In the genomic region with DNA sequence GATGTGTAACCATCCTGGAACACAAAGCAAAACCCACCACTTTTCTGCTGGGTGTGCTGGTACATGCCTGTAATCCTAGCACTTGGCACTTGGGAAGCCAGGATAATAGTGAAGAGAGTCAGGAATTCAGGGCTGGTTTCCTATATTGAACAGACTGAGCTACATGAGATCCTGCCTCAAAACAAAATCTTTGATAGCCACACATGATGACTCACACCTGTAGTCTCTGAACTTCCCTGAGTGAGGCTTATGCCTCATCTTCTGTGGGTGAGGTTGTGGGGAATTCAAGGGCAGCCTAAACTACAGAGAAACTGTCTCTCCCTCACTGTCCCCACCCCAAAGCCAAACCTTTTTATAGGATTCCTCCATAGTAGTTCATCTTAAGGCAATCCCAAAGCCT, we compare ENCODE assay signal across 21 mouse cellular contexts. TPM values are rescaled to one million over a fixed set of nuclear protein-coding genes. Genes with fewer than 3 reads are reported as not detected.
DNase-seq lines count a peak whose midpoint lies in the region; ATAC-seq and TF ChIP-seq lines count a peak whose summit lies in the region.
"Had no signal": no experiment of that assay in that cellular context is flagged by ENCODE, and none has a peak within 500 bp of the region (broad histone marks: within the 10 kb centered on the region; RNA-seq: fewer than 3 reads in every experiment).

No protein-coding gene starts in this region.

- no peak for TF ChIP-seq POLR2A in MEL (IDR thresholded peaks at IDR 0.05; ENCODE audit: control insufficient read depth in 1 of 2, insufficient read depth in 1 of 2, low read depth in 1 of 2, low read length in 2 of 2, poor library complexity in 1 of 2)

- no peak overlapping the region for H3K4me3 ChIP-seq in liver, embryonic 13.5 days (replicated peaks)
- no peak overlapping the region for H3K4me3 ChIP-seq in liver, embryonic 11.5 days (ENCODE audit: low read depth, low read length)
- no peak overlapping the region for H3K4me3 ChIP-seq in MEL (ENCODE audit: control insufficient read depth in 1 of 2, insufficient read depth in 1 of 2, low read depth in 2 of 2, low read length in 2 of 2)
- H3K4me3 ChIP-seq: embryonic facial prominence, embryonic 10.5 days; erythroblast, embryonic 14.5 days; forebrain, embryonic 10.5 days; heart, adult 2 months; heart, embryonic 15.5 days; hindbrain, embryonic 10.5 days; hindbrain, embryonic 15.5 days had no signal

- ATAC-seq in liver, embryonic 13.5 days (ENCODE audit: low read depth), result no peak
- ATAC-seq in liver, embryonic 11.5 days (replicated peaks; ENCODE audit: low FRiP score), result no peak
- ATAC-seq: forebrain, embryonic 14.5 days; intestine, embryonic 16.5 days had no signal

- H3K27me3 ChIP-seq in liver, embryonic 13.5 days, result no peaks in the 10 kb centered on the region
- no peaks in the 10 kb centered on the region for H3K27me3 ChIP-seq in liver, embryonic 11.5 days (replicated peaks; ENCODE audit: control insufficient read depth, insufficient read depth, low read length)
- H3K27me3 ChIP-seq in MEL (ENCODE audit: control insufficient read depth in 1 of 2, insufficient read depth in 2 of 2, low read length in 2 of 2), result no peaks in the 10 kb centered on the region
- H3K27me3 ChIP-seq: CH12.LX; heart, embryonic 15.5 days; hindbrain, embryonic 15.5 days had no signal

- no peak for TF ChIP-seq CTCF in MEL (IDR thresholded peaks at IDR 0.05 in 2 of 3, conservative IDR thresholded peaks at IDR 0.05 in 1 of 3; ENCODE audit: control insufficient read depth in 1 of 3, insufficient read depth in 1 of 3, low read depth in 2 of 3, low read length in 3 of 3, poor library complexity in 1 of 3, severe bottlenecking in 1 of 3)

- no peak overlapping the region for H3K4me2 ChIP-seq in liver, embryonic 13.5 days
- no peak overlapping the region for H3K4me2 ChIP-seq in liver, embryonic 11.5 days
- H3K4me2 ChIP-seq: heart, embryonic 11.5 days; heart, embryonic 15.5 days; hindbrain, embryonic 15.5 days had no signal

- H3K79me2 ChIP-seq in MEL (ENCODE audit: control insufficient read depth, insufficient read depth, low read length, poor library complexity), result peaks cover 20% of the 10 kb centered on the region

- TF ChIP-seq EP300 in MEL (IDR thresholded peaks at IDR 0.05; ENCODE audit: low read depth in 1 of 2, low read length in 2 of 2), result peak in 1 of 2 experiments; percentile 16; a peak in 1 of 4 replicates

- peak overlapping the region; percentile 99 for H3K27ac ChIP-seq in liver, embryonic 13.5 days
- no peak overlapping the region for H3K27ac ChIP-seq in liver, embryonic 11.5 days (ENCODE audit: low read depth, low read length)
- no peak overlapping the region for H3K27ac ChIP-seq in MEL (ENCODE audit: control insufficient read depth, low read depth, low read length)
- H3K27ac ChIP-seq: embryonic facial prominence, embryonic 10.5 days; forebrain, embryonic 10.5 days; heart, adult 2 months; heart, embryonic 15.5 days; hindbrain, embryonic 10.5 days; hindbrain, embryonic 15.5 days had no signal

- no peak for TF ChIP-seq RAD21 in MEL (IDR thresholded peaks at IDR 0.05; ENCODE audit: low read depth, low read length)

- H3K36me3 ChIP-seq in liver, embryonic 13.5 days, result no peaks in the 10 kb centered on the region
- no peaks in the 10 kb centered on the region for H3K36me3 ChIP-seq in liver, embryonic 11.5 days (ENCODE audit: control insufficient read depth, insufficient read depth, low read length)
- H3K36me3 ChIP-seq in MEL (ENCODE audit: control insufficient read depth in 1 of 2, insufficient read depth in 2 of 2, low read length in 2 of 2), result peaks cover 1 to 28% of the 10 kb centered on the region in 2 experiments; a peak in 2 of 4 replicates
- H3K36me3 ChIP-seq: embryonic facial prominence, embryonic 10.5 days; forebrain, embryonic 10.5 days; heart, embryonic 15.5 days; hindbrain, embryonic 10.5 days; hindbrain, embryonic 15.5 days had no signal

- DNase-seq in adrenal gland, adult 2 months, result peak; percentile 40
- DNase-seq in adrenal gland, postnatal 4 days (ENCODE audit: low spot score in 2 of 2), result no peak
- DNase-seq in liver, embryonic 13.5 days, result no peak
- no peak for DNase-seq in liver, embryonic 11.5 days (ENCODE audit: low spot score)
- peak; percentile 67 for DNase-seq in MEL (ENCODE audit: low read depth, low spot score)
- DNase-seq in right cerebral cortex, adult 2 months (ENCODE audit: low spot score in 2 of 2), result no peak
- DNase-seq in ovary, postnatal 10 days (ENCODE audit: low spot score), result no peak
- DNase-seq: adrenal gland, postnatal 10 days; cerebellum, adult 18-20 months; cerebellum, adult 9-11 months; heart, adult 2 months had no signal

- H3K4me1 ChIP-seq in liver, embryonic 13.5 days (replicated peaks), result peaks cover 40% of the 10 kb centered on the region
- peaks cover 15% of the 10 kb centered on the region; the same call in 1 of the 2 replicates for H3K4me1 ChIP-seq in liver, embryonic 11.5 days (replicated peaks; ENCODE audit: control insufficient read depth, insufficient read depth, low read length)
- peaks cover 16 to 21% of the 10 kb centered on the region in 2 experiments for H3K4me1 ChIP-seq in MEL (ENCODE audit: control insufficient read depth in 1 of 2, insufficient read depth in 2 of 2, low read length in 2 of 2)

- H3K9ac ChIP-seq in liver, embryonic 13.5 days, result no peak overlapping the region
- no peak overlapping the region for H3K9ac ChIP-seq in liver, embryonic 11.5 days (ENCODE audit: low read depth, low read length)
- H3K9ac ChIP-seq in MEL (ENCODE audit: control insufficient read depth, low read depth, low read length, poor library complexity, severe bottlenecking), result no peak overlapping the region
- H3K9ac ChIP-seq: heart, embryonic 15.5 days; hindbrain, embryonic 15.5 days had no signal

- H3K9me3 ChIP-seq in liver, embryonic 13.5 days (replicated peaks), result no peaks in the 10 kb centered on the region
- no peaks in the 10 kb centered on the region for H3K9me3 ChIP-seq in liver, embryonic 11.5 days (ENCODE audit: control insufficient read depth, low read length)
- no peaks in the 10 kb centered on the region for H3K9me3 ChIP-seq in MEL (replicated peaks; ENCODE audit: insufficient read depth, low read length)
- H3K9me3 ChIP-seq: embryonic facial prominence, embryonic 10.5 days; forebrain, embryonic 10.5 days; heart, embryonic 15.5 days; hindbrain, embryonic 10.5 days; hindbrain, embryonic 15.5 days had no signal

TF ChIP-seq in MEL, 35 proteins besides CTCF, POLR2A, EP300 and RAD21:
- TF ChIP-seq MAFK (IDR thresholded peaks at IDR 0.05; ENCODE audit: borderline replicate concordance, low read depth, low read length), result no peak
- peak; percentile 74; the same call in 1 of the 2 replicates for TF ChIP-seq JUND (IDR thresholded peaks at IDR 0.05; ENCODE audit: low read depth, low read length)

RNA-seq across cellular contexts. Expression of a gene that starts 3.0 kb away (rescaled TPM):
- total RNA-seq in adrenal gland, adult 2 months (2021), result 100 to 1,000 TPM; 256 to 440 TPM
- 63.5 and 81.1 TPM in 2 replicates for polyA plus RNA-seq in adrenal gland, adult 2 months (2012; rRNA removed)
- total RNA-seq in adrenal gland, postnatal 4 days (2021), result 100 to 1,000 TPM; 236 to 280 TPM
- 80.0 and 104 TPM in 2 replicates for polyA plus RNA-seq in liver, embryonic 13.5 days (2015; fragmentation: Nextera tagmentation; extraction: Ambion mirVana)
- 157 and 185 TPM in 2 replicates for polyA plus RNA-seq in liver, embryonic 11.5 days (2014; fragmentation: Nextera tagmentation; extraction: Ambion mirVana)
- total RNA-seq in MEL (2012; rRNA removed), result 205 and 269 TPM in 2 replicates
- 100 to 1,000 TPM; 149 to 300 TPM for polyA plus RNA-seq in MEL (2012; ENCODE audit: insufficient read depth in 1 of 2, insufficient read length in 2 of 2, low read depth in 1 of 2, low replicate concordance in 2 of 2, missing spikeins in 1 of 2)

RNA-seq across cellular contexts. Expression of a gene that starts 47.2 kb away (rescaled TPM):
- total RNA-seq in adrenal gland, adult 2 months (2021), result 10 to 100 TPM; 29.3 to 33.2 TPM
- 2.4 and 3.1 TPM in 2 replicates for polyA plus RNA-seq in adrenal gland, adult 2 months (2012; rRNA removed)
- 10 to 100 TPM; 40.1 to 41.1 TPM for total RNA-seq in adrenal gland, postnatal 4 days (2021)
- polyA plus RNA-seq in liver, embryonic 13.5 days (2015; fragmentation: Nextera tagmentation; extraction: Ambion mirVana), result 8.5 and 11.4 TPM in 2 replicates
- 15.4 and 16.4 TPM in 2 replicates for polyA plus RNA-seq in liver, embryonic 11.5 days (2014; fragmentation: Nextera tagmentation; extraction: Ambion mirVana)
- 15.5 and 16.1 TPM in 2 replicates for total RNA-seq in MEL (2012; rRNA removed)
- polyA plus RNA-seq in MEL (2012; ENCODE audit: insufficient read depth in 1 of 2, insufficient read length in 2 of 2, low read depth in 1 of 2, low replicate concordance in 2 of 2, missing spikeins in 1 of 2), result 10 to 100 TPM in 1 of 2 experiments, not detected in 1; 10.1 TPM

Comparison
In these comparisons a context has a peak if more than half of its experiments do, and no peak if none do; other contexts are left out.
1. DNase-seq: peak in adrenal gland, adult 2 months (single experiment) and MEL (single experiment); none in adrenal gland, postnatal 4 days (0 of 2), liver, embryonic 13.5 days (single experiment), liver, embryonic 11.5 days (single experiment), right cerebral cortex, adult 2 months (0 of 2) and ovary, postnatal 10 days (single experiment).